Mouse (Mus musculus) retina, adult 2 months (tissue): ENCODE measurements around the gene Erp27.
"Not testable (repeated sequence)": the region's sequence is repeated elsewhere in the genome, so short reads cannot be mapped to it uniquely, and the experiment has no call there.

ENCODE experiments used
- DNase-seq: peaks from one replicate; pipeline ENCODE4 v3.0.0-alpha.2; 2012; ENCODE audit warnings: low read depth, low spot score

Erp27 gene

GRCm38 (mm10) chr6:136922080-136922479 is at the start of gene Erp27:
TSS of gene Erp27 (minus strand) at chr6:136922180.
- DNase-seq, result no peak

- not testable (repeated sequence) for DNase-seq
Measured at GRCm38 (mm10) chr6:136968877-136969276, 46.9 kb upstream of the Erp27 start.

- DNase-seq, result no peak
Measured at GRCm38 (mm10) chr6:136967466-136967865, 45.5 kb upstream of the Erp27 start.

- no peak for DNase-seq
Measured at GRCm38 (mm10) chr6:136965912-136966311, 43.9 kb upstream of the Erp27 start.

- DNase-seq, result no peak
Measured at GRCm38 (mm10) chr6:136964609-136965510, 42.9 kb upstream of the Erp27 start.

GRCm38 (mm10) chr6:136962957-136963356 is 41.0 kb upstream of the Erp27 start:
- no peak for DNase-seq

GRCm38 (mm10) chr6:136959131-136959530 is 37.2 kb upstream of the Erp27 start:
- DNase-seq, result no peak

- DNase-seq, result no peak
Measured at GRCm38 (mm10) chr6:136957062-136957461, 35.1 kb upstream of the Erp27 start.

GRCm38 (mm10) chr6:136955240-136955639 is 33.3 kb upstream of the Erp27 start:
- no peak for DNase-seq

GRCm38 (mm10) chr6:136954715-136955114 is 32.7 kb upstream of the Erp27 start:
- no peak for DNase-seq

GRCm38 (mm10) chr6:136954192-136954591 is 32.2 kb upstream of the Erp27 start:
- DNase-seq, result no peak

- DNase-seq, result no peak
Measured at GRCm38 (mm10) chr6:136952930-136953329, 30.9 kb upstream of the Erp27 start.

- no peak for DNase-seq
Measured at GRCm38 (mm10) chr6:136950171-136950570, 28.2 kb upstream of the Erp27 start.

GRCm38 (mm10) chr6:136947716-136948115 is 25.7 kb upstream of the Erp27 start:
- no peak for DNase-seq

- no peak for DNase-seq
Measured at GRCm38 (mm10) chr6:136946943-136947342, 25.0 kb upstream of the Erp27 start.

- DNase-seq, result no peak
Measured at GRCm38 (mm10) chr6:136946241-136946640, 24.3 kb upstream of the Erp27 start.

- DNase-seq, result no peak
Measured at GRCm38 (mm10) chr6:136944511-136944910, 22.5 kb upstream of the Erp27 start.

- DNase-seq, result no peak
Measured at GRCm38 (mm10) chr6:136943392-136943791, 21.4 kb upstream of the Erp27 start.

GRCm38 (mm10) chr6:136942280-136942679 is 20.3 kb upstream of the Erp27 start:
- DNase-seq, result no peak

- DNase-seq, result no peak
Measured at GRCm38 (mm10) chr6:136941051-136942021, 19.4 kb upstream of the Erp27 start, which contains the start of gene Arhgdib. TSS of gene Arhgdib (minus strand) at chr6:136941899.

- DNase-seq, result no peak
Measured at GRCm38 (mm10) chr6:136940188-136940960, 18.4 kb upstream of the Erp27 start.
